Mouse (Mus musculus) G1E-ER4 (cell line): ENCODE results near the gene Stum. TPM values are rescaled to one million over a fixed set of nuclear protein-coding genes. Genes with fewer than 3 reads are reported as not detected.

Experiments
- GATA1 ChIP-seq: IDR thresholded peaks from one replicate; pipeline ENCODE4 v1.8.0; 2012; ENCODE audit warnings: low read length, inconsistent platforms
- polyA plus RNA-seq: library from polyadenylated mRNA; stranded (reverse); fragments of >175 nt; gene quantifications from 2 replicates; pipeline ENCODE4 v1.2.3, GENCODE M21; 2012

The Stum gene
- polyA plus RNA-seq, 1 experiment: not detected

DNA sequence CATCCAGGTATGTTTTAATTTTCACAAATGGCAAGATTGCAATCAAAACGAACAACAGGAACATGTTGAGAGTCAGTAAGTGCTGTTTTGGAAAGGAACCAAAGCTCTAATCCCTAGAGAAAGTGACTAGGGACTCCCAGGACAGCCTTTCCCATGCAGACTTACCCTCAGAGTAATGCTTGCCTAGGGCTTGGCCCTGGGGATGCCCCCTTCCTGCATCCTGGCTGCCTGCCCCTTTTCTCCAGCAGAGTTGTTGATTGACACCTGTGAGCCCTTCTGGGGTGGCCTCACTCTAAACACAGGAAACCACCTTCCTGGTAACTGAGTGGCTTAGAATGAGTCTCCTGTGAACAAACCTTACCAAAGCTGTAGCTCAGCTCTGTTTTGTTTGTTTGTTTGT lies 94.8 kb downstream of the Stum start:
- no peak for TF ChIP-seq GATA1

- TF ChIP-seq GATA1: no peak
Measured at GRCm38 (mm10) chr1:180387750-180388480, 95.4 kb downstream of the Stum start.

GRCm38 (mm10) chr1:180386951-180387749 lies 96.2 kb downstream of the Stum start:
- no peak for TF ChIP-seq GATA1

GRCm38 (mm10) chr1:180385308-180385707 lies 98.0 kb downstream of the Stum start:
- no peak for TF ChIP-seq GATA1

DNA sequence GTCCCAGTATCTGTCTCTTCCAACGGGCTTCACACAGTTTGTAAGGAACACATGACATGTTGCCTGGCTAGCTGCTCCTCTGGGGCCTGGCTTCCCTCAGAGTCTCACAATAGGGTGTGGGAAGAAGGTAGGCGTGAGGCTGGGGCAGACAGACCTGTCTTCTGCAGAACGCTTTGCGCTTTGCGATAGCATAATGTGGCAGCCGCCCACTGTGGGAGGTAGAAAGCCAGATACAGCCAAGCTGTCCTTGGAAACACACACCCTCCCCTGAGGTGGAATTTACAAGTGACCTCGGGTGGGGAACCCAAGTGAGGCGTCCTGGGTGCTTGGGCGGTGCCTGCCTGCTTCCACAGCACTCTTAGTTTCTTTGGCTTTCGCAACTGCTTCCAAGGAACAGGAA lies 98.8 kb downstream of the Stum start:
- TF ChIP-seq GATA1: no peak

DNA sequence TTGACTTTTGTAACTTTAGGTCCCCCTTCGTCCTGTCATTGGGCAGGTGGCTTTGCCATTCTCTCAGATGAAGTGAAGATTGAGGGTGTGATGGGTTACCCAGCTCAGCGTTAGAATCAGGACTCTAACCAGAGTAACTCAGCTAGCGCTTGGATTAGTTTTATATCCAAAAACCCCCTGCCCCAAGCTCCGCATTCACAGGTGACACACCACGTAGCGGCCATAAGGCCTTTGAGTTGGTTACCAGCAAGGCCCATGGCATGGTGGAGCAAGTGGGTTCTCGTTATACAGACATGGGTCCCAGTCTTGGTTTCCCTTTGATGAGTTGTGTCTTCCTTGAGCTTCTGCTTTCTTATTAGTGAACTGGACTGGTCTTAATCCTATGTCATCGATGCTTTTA lies 99.4 kb downstream of the Stum start:
- TF ChIP-seq GATA1: no peak

Other genes with a start within 250 kb of the Stum start
- 53.0 and 56.0 TPM in 2 replicates for gene Psen2, start 220.1 kb downstream of the Stum start, polyA plus RNA-seq
- 19.6 and 21.2 TPM in 2 replicates for gene Itpkb, start 153.0 kb downstream of the Stum start, polyA plus RNA-seq
- 156 and 174 TPM in 2 replicates for gene Parp1, start 85.4 kb upstream of the Stum start, polyA plus RNA-seq
- gene Lin9, start 157.6 kb upstream of the Stum start, polyA plus RNA-seq: 0.51 and 0.54 TPM in 2 replicates
- not detected in 2 replicates for gene Mixl1, start 213.5 kb upstream of the Stum start, polyA plus RNA-seq
- 8.2 and 10.9 TPM in 2 replicates for gene Acbd3, start 242.5 kb upstream of the Stum start, polyA plus RNA-seq